Mouse (Mus musculus) lung, postnatal 0 days (tissue): ENCODE results near the gene H2afv.

ENCODE experiments used
- CTCF ChIP-seq: IDR thresholded peaks from 2 replicates; pipeline ENCODE4 v1.5.1; 2016; ENCODE audit warnings: antibody characterized with exemption, mild to moderate bottlenecking
- EP300 ChIP-seq: IDR thresholded peaks from 2 replicates; pipeline ENCODE4 v1.6.1; 2016; ENCODE audit warnings: antibody characterized with exemption, mild to moderate bottlenecking, control low read depth

- TF ChIP-seq CTCF (no peak), EP300 (no peak)
Measured at GRCm38 (mm10) chr11:6404699-6405566, 39.3 kb downstream of the H2afv start.
